Mouse (Mus musculus): ENCODE results near the gene Fcgr3.

Gene Fcgr3

DNA sequence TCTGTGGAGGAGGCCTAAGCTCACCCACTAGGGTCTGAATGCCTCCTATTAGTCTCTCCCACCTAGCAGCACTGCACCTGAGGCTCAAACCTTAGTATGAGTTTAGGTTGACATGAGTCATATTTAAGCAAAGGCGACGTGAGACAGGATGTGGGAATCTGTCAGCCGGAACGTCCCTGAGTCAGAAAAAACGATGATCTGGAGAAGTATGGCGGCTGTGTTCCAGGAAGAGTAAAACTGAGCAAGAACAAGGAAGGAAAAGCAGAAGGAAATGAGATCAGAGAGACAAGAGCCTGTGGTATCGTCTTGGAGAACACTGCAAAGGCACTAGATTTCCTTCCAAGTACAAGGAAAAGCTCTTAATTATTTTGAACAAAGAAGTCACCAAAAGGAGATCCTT is 14.0 kb downstream of the Fcgr3 start:
- DNase-seq (ENCODE audit: low read depth): peak; percentile 74

GRCm38 (mm10) chr1:171049263-171049662 is 15.5 kb downstream of the Fcgr3 start:
- no peak for DNase-seq (ENCODE audit: low read depth)

- DNase-seq (ENCODE audit: low read depth): peak; percentile 70
Measured at GRCm38 (mm10) chr1:171046501-171046900, 18.2 kb downstream of the Fcgr3 start.

DNA sequence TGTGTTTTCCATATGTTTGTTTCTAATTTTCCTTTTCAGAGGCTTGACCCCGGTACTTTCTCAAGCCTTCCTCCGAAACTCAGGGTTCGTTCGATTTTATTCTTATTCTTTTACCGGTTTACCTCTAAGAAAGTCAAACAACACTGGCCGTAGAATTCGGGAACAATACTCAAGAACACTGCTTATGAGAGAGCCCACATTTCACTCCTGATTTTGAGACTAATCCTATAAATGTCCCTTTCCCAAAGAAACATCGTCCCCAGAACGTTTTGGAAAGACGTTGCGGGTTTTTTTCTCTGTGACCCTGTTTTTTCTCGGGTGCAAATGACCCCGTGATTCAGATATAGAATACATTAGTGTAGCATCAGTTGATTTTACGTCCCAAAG is 19.7 kb downstream of the Fcgr3 start:
- DNase-seq (ENCODE audit: low read depth): no peak

DNA sequence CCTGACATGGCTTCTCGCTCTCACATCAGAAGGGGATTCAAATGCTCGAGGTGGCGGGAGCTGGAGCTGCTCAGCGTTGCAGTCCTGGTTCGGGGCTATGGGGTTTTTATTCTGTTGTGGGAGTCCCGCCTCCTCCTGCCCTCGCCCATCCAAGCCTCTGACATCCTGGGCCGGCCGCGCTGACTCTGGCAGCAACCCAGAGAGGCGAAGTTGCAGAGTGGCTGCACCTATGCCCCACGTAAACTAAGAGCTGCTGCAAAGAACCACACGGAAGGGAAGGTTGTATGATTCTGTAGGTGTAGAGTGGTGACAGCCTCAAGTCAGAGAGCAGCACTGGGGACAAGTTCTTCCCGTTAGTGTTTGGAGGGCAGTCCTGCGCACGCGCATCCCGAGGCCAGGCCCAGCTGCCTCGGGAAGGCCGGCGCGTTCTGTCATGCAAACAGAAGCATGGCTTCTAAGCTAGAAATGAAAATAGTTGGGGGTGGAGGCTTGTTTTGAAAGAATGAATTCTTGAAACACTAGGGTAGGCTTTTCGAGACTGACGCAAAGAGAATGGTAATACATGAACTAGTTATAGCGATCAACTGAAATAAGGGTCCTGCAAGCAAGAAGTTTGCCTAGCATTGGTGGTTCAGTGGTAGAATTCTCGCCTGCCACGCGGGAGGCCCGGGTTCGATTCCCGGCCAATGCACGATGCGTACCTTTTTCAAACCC is 20.2 kb downstream of the Fcgr3 start:
- peak; percentile 91 for DNase-seq (ENCODE audit: low read depth)

GRCm38 (mm10) chr1:171043594-171044153 is 21.1 kb downstream of the Fcgr3 start:
- DNase-seq (ENCODE audit: low read depth): peak; percentile 36

GRCm38 (mm10) chr1:171039880-171040279 is 24.9 kb downstream of the Fcgr3 start:
- DNase-seq (ENCODE audit: low read depth): no peak

GRCm38 (mm10) chr1:171039135-171039534 is 25.6 kb downstream of the Fcgr3 start:
- no peak for DNase-seq (ENCODE audit: low read depth)

GRCm38 (mm10) chr1:171037861-171038721 is 26.6 kb downstream of the Fcgr3 start:
- DNase-seq (ENCODE audit: low read depth): peak; percentile 94

DNA sequence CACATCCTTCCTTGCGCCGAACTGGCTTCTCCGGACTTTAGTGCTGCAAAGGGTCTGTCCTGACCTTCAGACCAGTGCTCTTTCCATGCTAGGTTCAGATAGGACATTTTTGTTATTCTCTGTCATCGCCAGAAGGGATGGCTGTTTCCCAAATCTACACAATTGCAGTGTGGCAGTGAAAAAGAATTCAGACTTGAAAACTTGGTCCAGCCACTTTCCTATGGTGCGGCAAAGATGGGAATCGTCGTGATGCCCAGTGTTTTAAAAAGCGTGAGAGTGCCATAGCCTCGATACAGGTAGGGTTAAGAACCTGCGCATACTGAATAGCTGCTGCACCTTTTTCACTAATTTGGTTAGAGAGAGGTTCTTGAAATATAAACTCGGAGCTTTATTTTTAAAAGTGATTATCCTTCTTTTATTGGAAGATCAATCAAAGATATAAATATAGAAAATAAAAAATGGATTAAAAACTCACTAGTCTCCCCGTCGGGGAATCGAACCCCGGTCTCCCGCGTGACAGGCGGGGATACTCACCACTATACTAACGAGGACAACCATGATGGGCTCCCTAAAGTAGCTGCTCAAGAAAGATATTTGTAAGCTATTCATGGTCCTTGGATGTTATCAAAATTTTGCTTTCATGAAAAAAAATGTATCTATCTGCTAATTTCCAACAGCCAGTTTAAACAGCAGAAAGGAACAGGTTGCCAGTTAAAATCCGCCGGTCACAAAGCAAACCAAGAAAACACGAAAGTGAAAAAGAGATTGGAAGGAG is 28.0 kb downstream of the Fcgr3 start:
- DNase-seq (ENCODE audit: low read depth): peak; percentile 92

DNA sequence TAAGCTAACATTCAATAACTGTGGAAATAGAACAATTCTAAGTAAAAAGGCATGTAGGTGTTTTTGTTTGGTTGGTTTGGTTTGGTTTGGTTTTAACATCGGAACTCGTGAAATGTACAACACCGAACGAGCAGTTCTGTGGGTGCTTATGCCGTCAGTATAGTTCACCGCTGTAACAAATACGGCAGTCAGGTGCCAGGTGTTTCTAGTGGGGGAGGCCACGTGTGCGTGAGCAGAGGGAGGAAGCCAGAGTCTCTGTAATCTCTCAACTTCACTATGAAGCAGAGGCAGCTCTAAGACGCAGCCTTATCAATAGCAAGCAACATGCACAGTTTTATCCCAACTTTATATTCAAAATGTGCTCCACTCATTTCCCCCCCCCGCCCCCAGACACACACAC is 29.1 kb downstream of the Fcgr3 start:
- no peak for DNase-seq (ENCODE audit: low read depth)

GRCm38 (mm10) chr1:171034201-171034600 is 30.5 kb downstream of the Fcgr3 start:
- DNase-seq (ENCODE audit: low read depth): no peak

DNA sequence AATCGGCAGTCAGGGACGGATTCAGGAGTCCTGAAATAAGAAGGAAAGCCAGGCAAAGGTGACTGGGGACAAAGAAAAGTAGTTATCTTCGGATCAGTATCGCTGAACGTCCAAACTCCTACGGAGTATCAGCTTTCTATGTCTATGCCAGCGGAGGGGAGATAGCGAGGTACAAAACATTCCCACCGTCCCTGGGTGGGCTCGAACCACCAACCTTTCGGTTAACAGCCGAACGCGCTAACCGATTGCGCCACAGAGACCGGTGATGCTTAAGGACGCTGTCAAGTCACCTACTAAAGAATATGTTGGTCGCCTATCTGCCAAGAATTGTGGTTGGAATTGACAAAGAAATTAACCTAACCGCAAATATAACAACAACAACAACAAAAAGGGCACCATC is 31.0 kb downstream of the Fcgr3 start:
- peak; percentile 85 for DNase-seq (ENCODE audit: low read depth)

GRCm38 (mm10) chr1:171033196-171033595 is 31.5 kb downstream of the Fcgr3 start:
- no peak for DNase-seq (ENCODE audit: low read depth)

GRCm38 (mm10) chr1:171032691-171033090 is 32.0 kb downstream of the Fcgr3 start:
- no peak for DNase-seq (ENCODE audit: low read depth)

DNA sequence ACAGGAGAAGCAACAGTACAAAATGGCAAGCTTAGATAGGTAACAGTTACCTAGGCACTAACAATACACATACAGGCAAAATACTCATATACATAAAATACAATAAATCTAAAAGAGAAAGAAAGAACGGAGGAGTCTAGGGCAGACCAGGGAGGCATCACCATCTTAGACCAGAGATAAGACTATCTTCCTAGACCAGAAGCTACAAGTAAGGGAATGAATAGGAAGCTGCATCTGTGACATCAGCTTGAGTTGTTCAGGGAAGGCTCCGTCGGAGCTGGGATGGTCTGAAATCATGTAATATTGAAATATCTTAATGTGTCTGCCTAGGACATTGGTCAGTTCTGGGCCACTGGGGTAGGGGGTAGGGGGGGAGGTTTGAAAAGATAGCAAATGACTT is 33.0 kb downstream of the Fcgr3 start:
- DNase-seq (ENCODE audit: low read depth): no peak

- peak; percentile 77 for DNase-seq (ENCODE audit: low read depth)
Measured at GRCm38 (mm10) chr1:171019311-171019950, 45.3 kb downstream of the Fcgr3 start.

- DNase-seq (ENCODE audit: low read depth): no peak
Measured at GRCm38 (mm10) chr1:171018737-171019136, 46.0 kb downstream of the Fcgr3 start, which contains the start of gene Fcgr4. TSS of gene Fcgr4 (plus strand) at chr1:171018920.

DNA sequence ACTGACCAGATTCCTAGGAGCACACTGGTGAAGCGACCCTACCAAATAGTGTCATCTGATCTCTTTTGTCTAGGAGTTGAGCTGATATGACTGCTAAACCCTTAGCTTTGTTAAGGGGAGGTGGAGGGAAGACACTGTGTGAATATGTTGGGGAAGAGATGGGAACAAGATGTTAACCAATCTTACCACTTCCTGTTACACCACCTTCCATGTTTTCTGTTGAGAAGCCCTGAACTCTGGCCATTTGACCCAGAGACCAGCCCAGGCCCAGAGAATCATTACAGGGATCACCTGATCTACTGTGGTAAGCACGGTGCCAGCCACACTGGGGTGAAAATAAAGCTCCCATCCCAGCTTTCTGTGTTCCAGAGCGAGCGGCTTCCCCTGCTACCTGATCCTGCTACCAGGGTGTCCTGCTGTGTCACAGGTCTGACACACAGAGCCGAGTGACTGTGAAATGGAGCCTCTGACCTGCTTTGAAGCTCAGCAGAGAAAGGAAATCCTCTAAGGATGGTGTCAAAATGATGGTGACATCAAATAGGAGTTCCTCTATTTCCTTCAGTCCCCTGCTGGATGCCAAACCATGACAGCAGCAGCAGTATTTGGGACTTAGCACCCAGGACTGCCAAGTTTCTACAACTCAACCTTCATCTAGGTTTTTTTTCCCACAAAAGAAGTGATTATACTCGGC is 47.1 kb downstream of the Fcgr3 start:
- DNase-seq (ENCODE audit: low read depth): peak; percentile 79

DNA sequence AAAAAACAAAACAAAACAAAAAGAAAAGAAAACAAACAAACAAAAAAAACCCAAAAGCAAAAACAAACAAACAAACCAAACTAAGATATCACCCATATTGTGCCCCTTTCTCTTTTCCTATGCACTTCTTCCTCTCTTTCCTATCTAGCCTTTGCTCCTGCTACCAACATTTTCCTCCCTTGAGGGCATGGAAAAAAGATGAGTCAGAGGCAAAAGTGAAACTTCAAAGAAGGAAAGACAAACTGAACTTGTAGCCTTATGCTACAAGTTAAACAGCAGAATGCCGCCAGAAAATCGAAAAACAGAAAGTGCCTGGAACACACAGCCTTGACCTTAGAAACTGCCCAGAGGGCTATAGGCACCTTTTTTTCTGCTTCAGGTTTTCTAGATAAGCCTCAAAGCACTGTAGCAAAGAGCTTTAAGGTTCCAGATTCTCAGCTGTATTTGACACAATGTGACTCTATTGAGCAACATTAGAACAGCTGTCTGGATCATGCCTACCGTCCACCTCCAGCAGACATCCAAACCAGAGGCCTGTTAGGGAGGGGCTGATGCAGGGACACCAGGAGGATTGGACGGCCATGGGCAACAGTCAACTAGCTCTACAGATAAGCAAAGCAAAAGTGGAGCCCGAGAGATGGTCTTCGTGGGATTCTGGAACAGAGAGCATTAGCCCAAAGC is 47.9 kb downstream of the Fcgr3 start:
- DNase-seq (ENCODE audit: low read depth): peak; percentile 57
